Mouse (Mus musculus) adrenal gland, postnatal 10 days (tissue): Measurements from ENCODE around the gene Hspb9. TPM values are rescaled to one million over a fixed set of nuclear protein-coding genes. Genes with fewer than 3 reads are reported as not detected.

Source experiments
- DNase-seq: peaks from one replicate; pipeline ENCODE4 v3.0.0; 2021; ENCODE audit warnings: mixed read lengths
- total RNA-seq, 2 experiments: library from RNA; stranded (reverse); gene quantifications; 2 replicates each; pipeline ENCODE4 v1.2.3; 2021

Hspb9 gene
- total RNA-seq, 2 experiments from 2014 or later: 0.64 TPM; not detected in 1

DNA sequence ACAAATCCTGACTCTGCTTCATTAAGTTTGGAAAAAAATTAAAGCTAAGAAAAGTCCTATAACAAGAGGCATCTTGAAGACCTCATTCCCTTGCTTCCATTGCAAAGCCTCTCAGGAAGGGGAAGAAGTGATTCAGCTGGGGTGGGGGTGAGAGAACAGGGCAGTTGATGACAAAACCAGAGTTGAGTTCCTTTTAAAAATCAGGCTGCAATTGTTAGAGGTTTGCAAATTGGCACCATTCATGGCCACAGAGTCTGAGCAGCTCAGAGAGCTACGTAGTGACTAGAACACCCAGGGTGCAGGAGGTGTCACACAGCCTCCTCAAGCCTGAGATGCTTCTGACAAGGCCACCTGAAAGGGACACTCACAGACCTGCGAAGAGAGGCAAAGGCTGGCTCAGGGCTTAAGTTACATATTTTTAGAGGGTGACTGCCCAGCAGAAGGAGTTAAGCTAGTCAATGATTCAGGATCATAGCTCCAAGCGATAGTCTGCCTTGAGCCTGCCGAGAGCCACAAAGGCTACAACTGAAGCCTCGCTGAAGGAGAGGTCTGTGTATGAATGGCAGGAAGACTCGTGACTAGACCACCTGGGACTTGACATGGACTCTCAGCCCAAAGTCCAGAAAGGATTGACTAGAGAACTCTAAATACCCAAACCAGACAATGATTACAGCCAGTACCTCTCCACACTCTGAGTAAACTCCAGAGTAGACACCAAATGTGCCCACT lies 17.0 kb downstream of the Hspb9 start:
- no peak for DNase-seq

DNA sequence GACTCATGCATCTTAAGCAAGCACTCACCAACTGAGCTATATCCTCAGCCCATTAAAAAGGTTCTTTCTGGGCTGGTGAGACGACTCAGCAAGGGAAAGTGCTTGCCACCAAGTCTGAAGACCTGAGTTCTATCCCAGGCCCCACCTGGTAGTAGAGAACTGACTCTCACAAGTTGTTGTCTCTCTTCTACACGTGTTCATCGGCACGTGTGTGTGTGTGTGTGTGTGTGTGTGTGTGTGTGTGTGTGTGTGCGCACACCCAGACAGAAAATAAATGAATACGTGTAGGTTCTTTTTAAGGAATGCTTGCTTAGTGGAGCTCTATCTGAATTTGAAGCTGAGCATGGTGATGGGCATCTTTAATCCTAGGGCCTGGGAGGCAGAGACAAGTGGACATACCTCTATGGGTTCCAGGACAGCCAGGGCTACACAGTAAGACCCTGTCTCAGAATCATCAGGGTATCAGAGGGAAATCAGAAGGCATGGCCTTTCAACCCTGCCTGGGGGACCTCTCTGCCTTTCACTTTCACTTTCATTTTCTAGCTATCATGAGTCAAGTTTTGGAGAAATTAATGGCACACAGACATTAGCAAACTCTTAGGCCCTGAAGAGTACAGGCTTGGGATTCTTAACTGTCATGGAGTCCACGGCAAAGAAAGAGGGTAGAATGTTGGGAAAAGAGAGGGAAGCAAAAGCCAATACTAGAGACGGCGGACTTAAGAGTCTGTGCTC lies 21.6 kb downstream of the Hspb9 start:
- DNase-seq: no peak

DNA sequence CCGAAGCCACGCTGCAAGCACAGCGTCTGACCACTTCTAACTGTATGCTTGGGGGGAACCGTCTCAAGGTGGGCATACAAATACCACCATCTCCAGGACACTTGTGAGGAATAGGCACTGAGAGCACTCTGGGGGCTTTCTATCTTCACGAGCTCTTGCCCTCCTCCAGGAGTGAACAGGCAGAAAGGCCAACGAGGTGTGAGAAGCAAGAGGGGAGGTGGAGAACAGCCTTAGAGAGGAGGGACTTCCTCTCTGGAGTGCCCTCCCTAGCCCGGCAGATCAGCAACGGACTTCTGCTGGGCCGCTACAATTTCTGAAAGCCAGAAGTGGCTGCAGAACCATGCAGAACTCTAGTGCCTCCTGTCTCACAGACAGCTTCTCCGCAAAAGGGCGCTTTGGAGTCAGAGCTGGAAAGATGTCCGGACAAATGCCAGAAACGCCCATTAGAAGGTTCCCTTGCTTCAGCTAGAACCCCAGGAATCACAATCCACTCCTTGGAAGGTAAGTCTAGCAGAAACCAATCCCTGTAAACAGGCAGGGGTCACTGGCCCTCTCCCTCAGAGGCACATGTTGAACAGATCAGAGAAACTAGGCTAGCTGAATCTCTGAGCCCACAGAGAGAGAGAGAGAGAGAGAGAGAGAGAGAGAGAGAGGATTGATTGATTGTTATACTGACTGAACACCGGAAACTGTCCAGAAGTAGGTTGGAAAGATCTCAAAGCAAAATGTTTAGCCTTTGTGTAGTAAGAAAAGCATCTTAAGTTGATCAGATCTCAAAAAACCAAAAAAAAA lies 22.5 kb downstream of the Hspb9 start:
- no peak for DNase-seq

DNA sequence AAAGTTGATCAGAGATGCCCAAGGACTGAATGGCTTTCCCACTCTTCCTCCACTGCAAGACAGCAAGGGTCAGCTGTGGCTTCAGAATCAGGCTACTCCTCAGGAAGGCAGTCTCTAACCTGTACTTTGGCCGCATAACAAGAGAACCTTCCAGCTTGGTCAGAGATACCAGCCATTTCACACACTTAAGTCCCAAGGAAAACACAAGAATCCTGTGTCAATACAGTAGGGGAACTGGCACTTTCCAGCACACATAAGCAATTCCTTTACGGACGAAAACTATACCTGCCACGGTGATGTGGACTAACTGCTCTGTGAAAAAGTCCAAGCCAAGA lies 23.1 kb downstream of the Hspb9 start:
- no peak for DNase-seq

DNA sequence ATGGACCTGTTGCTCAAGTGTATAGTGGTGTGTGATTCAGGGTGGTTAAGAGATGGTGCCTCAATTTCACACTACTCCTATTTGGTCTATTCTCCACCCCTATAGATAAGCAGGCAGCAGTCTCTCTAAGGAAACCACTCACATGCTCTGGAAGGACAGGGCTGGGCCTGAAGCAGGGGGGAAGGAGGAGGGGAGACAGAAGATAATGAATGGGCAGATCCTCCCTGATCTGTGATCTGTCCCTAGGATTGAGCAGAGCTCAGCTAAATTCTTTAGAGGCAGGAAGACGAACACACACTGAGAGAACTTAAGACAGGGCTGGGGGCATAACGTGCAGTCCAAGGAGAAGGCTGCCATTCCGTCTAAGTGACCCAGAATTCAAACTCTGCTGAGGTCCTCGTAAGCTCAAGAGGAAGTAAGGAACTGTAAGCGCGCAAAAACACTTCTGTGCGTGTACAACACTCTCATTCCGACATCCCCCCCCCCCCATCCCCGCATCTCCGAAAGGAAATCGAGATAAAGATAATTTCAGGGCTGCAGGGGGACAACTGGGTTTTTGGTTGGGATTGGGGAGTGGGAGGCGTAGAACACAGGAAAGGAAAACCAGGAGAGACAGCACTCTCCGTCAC lies 23.6 kb downstream of the Hspb9 start:
- DNase-seq: no peak

DNA sequence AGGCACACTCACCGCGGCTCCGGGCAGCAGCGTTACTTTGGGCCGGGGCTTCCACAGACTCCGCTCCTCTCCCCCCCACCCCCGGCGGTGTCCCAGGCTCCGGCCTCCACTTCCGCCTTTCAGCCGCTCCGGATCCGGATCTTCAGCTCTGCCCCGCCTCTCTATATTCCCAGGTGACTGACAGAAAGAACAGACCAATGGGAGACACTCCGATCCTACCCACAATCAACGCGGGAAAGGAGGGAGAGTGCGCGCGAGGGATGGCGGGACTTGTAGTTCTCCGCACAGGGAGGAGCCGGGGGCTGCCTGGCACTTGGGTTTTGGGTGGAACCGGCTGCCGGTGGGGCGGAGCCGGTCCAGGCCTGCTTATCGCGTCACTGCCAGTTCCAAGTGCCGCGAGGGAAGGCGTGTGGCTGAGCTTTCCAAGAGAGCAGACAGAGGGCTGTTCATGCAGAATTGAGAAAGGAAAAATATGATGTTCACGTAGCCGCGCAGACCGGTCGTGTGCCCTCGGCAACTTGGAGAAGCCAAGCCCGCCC lies 24.5 kb downstream of the Hspb9 start, which contains the start of gene Rab5c:
TSS of gene Rab5c (minus strand) at position 150 of the 539 bp plus-strand sequence.
- DNase-seq: peak; percentile 99

DNA sequence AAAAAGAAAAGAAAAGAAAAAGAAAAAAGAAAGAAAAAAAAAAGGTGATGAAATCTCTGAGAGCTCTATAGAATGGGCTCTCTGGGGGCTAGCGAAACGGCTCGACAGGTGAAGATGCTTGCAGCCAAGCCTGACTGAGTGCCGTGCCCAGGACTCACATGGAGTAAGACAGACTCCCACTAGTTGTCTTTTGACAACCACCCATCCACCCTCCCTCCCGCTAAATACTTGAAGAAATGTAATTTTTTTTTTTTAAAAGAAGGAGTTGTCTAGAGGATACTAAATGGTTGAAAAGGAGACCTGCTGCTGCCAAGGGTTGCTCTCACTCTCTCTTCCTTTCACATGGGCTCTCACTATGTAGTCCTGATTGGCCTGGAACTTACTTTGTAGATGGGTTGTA lies 25.1 kb downstream of the Hspb9 start:
- DNase-seq: no peak

DNA sequence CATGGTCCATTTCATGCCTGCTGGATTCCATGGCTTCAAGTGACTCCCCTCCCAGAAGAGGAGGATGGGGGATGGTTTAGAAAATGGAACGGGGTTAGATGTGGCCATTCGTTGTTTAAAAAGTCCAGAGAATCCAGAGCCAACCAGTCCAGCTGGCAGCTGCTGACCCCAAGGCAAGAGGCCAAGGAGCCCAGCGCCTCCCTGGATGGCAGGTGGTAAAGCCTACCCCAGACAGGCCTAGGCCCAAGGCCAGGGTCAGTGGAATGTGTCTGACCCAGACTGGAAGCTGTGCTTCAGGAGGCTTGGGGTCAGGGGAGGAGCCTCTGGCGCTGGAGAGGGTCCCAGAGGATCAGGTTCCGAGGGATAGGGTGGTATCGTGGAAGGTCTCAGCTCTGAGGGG lies 27.7 kb downstream of the Hspb9 start:
- peak; percentile 76 for DNase-seq

DNA sequence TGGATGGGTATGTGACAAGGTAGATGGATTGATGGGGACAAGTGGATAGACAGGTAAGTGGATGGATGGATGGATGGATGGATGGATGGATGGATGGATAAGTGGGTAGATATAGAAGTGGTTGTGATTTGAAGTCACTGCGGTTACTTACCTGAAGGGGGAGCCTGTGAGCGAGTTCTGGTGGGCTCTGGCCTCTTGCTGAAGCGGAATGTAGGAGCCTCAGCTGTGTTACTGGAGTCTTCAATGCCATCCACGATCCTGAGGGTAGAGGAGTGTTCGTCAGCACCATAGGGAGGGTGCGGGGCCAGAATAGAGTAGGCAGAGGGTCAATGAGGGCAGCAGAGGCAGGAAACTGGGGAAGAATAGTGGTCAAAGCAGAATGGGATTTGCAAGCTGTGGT lies 31.4 kb downstream of the Hspb9 start:
- DNase-seq: peak; percentile 55

DNA sequence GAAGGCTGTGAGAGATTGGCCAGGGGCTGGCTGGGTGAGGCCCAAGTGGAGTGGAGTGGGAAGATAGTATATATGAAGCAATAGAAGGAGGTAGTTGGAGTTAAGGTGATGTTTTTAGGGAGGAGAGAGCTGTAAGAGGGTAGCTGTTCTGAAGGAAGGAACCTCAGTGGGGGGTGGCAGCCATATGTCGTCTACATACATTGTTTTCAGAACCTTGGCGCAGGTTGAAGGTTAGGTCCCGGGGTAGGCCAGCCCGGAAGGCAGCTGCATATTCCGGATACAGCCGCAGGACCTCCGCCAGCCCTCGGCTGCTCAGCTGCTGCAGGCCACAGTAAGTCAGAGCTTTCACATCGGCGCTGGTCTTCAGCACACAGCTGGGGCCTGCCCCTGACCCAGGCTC lies 32.9 kb downstream of the Hspb9 start:
- DNase-seq: no peak

DNA sequence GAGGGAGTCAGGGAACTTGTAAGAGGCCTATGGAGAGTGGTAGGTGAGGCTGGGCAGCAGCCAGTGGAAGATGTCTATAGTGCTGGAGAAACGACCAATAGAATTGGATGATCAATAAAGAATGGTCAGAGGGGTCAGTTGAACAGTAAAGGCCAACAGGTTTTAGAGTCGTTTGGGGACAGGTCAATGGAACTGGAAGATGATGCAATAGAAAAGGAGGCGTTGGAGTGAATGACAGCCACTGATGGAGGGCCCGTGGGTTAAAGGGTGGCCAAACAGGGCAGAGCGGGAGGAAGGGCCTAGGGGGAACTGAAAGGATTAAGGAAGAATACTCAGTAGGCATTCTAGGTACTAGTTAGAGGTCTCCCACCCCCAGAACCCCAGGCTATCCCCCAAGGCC lies 33.5 kb downstream of the Hspb9 start:
- DNase-seq: no peak

DNA sequence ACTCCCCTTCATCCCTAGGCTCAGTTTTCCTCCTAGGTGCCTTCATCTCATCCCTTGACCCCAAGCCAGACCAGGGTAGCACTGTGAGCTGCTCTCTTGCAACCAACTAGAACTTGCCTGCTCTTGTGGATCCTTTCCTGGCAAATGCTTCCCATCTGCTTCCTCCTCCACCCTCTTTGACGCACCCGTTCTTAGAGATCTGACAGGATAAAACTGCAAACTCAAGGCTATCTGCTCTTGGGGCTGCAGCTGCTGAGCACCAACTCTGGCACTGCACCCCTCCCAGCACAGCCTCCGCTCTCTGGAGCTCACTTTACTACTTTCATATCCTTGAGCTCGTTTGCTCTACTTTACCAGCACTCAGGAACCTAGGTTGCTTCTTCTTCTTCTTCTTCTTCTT lies 35.0 kb downstream of the Hspb9 start:
- DNase-seq: no peak

DNA sequence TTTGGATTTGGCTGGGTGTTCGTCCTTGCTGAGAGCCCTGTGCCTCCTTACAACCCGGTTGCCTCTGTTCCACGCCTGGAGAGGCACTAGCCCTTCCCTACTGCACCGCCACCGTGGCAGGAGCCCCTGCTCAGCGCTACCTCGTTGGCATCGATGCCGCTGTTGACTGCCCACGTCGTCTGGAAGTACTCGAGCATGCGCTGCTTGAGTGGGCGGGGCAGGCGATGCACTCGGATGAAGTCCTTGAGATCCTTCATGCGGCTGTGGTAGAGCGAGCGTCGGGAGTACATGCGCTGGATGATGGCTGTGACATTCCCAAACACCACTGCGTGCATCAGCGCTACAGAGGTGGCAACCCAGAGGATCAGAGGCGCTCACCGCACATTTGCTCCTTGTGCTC lies 35.8 kb downstream of the Hspb9 start:
- DNase-seq: no peak

DNA sequence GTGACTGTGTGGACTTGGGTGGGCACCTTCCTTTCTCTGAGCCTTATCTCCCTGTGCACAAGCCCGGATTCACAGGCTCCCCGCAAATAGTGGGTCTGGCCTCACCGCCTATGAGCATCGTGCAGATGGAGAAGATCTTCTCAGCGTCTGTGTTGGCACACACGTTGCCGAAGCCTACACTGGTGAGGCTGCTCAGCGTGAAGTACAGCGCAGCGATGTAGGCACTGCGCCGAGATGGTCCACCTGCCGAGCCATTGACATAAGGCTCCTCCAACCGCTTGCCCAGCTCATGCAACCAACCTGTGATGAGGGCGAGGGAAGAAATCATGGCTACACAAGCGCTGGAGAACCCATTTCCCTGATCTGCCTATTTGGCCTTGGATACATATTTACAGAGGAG lies 36.5 kb downstream of the Hspb9 start:
- no peak for DNase-seq

DNA sequence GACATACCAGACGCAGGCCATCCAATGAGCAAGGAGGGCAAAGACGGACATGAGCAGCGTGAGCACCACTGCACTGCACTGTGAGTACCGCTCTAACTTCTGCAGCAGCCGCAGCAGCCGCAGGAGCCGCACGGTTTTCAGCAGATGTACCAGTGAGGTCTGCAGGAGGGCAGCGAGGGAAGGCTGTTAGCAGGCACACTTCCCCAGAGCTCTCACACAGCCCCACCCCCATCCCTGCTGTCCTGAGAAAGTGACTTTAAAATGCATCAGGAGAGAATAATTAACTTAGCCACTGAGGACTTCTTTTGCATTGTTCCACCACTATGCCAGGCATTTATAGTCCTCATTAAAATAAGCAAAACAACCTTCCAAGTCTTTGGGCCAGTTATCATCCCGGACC lies 38.6 kb downstream of the Hspb9 start:
- DNase-seq: no peak

DNA sequence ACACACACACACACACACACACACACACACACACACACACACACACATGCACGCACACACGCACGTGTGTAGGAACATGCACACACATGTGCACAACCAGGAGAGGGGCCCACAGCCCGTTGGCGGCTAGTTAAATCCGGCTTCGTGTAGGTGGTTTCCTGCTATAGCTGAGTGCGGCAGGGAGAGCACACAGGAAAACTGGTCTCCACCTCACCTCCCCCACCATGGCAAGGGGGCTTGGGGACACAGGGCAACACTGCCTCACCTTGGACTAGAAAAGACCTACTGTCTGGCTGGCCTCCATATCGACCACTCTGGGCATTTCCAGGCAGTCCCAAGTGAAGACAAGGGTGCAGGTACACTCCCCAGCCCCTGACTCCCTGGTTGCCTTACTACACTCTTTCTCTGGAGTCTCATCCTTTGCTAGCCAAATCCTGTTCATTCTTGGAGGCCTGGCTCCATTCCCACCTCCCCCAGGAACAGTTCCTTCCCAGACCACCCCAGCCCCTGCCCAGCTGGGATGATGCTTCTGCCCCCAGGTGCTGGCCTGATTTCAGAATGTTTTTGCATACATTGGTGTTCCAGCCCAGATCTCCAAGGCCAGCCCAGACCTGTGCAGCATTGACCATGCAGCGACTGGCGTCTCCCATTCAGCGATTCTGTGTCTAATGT lies 40.5 kb downstream of the Hspb9 start:
- no peak for DNase-seq

DNA sequence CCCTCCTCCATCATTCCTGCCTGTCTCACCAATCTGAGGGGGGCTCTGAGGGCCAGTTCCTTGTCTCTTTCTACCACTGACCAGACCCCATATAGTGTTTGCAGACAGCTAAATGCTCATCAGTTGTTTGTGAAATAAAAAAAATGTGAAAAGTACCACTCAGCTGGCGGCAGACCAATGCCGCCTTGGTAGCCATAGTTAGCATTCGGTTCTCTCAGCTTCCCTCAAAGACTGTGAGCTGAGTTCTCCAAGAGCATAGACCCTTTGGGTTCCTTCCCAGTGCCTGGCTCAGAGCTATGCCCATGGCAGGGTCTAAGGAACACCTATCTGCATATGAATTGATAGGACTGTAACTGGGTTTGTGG lies 41.0 kb downstream of the Hspb9 start:
- no peak for DNase-seq

DNA sequence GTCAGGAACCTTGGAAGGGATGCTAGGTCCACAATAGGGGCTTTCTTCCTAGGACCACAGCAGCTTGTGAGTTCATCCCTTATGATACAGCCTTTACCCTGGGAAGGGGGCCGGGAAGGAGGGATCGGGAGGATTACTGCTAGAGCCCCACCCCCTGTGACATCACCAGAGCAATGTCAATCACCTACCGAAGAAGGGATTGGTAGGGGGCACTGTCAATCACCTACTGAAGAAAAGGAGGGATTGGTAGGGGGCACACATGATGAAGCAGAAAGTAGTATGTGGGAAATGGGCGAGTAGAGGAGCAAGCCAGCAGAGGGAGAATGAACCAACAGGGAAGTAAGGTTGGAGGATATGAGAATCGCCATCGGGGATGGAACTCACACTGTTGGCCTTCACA lies 42.8 kb downstream of the Hspb9 start:
- no peak for DNase-seq

DNA sequence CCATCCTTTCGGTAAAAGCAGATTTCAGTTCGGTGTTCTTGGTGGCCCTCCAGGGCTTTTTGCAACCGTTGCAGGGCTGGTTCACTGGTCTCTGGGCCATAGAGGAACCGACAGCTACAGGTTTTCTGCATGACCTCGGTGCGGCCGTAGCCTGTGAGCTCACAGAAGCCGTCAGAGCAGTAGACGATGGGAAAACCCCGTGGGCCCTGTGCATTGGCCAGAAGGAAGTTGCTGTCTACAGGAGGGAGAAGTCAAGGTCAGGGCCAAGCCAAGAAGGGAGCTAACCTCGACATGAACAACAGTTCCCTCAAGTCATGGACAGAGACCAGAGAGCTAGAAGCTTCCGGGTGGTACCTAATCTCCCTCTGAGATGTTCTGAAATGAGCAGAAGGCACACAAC lies 43.9 kb downstream of the Hspb9 start:
- DNase-seq: no peak

DNA sequence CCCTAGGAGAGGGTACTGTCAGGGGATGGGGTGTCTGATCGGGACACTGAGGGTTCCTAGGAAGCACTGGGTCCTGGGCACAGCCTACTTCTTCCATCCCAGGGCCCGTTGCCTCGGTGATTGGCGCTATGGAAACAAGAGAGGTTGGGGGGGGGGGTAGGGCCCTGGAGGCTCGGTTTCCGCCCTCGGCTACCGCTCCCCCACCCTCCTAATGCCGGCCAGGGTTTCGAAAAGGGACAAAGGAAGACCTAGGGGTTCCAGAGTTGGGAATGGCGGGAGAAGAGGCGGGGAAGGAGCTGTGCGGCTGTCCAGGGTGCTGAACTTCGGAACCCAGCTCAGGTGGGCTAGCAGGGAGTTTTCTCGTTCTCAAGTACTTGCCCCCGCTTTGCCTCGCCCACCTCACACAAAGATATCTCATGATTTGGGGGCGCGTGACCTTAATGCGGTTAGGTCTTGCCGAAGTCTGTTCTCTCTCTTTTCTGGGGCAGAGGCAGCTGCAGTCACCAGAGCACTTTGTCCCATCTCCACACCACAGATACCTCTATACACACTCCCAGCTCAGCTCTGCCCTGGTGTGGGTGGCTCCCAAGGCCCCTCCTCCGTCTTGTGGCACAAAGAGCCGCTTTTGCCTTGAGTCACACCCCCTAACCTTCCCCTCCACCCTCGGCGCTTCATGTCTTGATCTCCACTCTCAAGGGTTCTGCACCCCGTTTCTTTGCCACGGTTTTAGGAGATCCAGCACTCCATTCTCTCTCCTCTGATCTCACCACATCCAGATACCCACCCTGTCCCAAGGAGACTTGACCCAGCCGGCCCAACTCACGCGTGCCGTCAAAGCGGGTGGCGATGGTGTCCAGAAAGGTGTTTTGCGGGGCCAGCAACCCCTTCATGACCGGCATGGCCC lies 45.3 kb downstream of the Hspb9 start:
- DNase-seq: peak; percentile 80
